Mouse (Mus musculus): ENCODE measurements around the gene Vcp. TPM values are rescaled to one million over a fixed set of nuclear protein-coding genes. Genes with fewer than 3 reads are reported as not detected.

The Vcp gene
- total and polyA plus RNA-seq, 3 experiments: 200 to 462 (median 237) TPM

DNA sequence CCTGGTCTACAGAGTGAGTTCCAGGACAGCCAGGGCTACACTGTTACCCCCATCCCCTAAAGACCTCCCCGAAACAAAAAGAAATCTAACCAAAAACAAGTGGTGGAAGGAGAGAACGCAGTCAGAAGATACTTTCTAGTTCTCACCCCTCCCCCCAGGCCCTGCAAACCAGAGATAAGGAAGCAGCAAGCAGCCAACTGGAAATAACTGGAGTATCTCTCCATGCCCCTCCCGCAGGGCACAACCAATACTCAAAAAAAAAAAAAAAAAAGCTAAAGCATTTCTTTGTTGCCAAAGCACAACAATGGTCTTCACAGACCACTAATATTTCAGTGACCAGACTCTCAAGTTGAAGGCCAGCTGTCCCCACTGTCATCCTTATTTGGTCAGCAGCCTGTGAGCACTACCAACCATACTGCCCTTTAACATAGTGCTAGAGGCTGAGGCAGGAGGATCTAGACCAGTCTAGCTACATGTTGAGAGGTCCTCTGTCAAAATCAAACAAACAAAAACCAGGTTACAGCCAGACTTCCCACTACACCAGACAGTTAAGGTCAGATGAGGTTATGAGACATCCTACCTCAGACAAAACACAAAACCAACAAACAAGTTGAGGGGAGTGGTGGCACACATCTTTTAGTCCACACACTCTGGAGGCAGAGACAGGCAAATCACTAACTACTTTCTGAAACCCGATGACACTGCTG is 37.7 kb upstream of the Vcp start:
- H3K79me2 ChIP-seq (replicated peaks; ENCODE audit: control insufficient read depth, extremely low read depth, insufficient read depth, poor library complexity, severe bottlenecking): no peaks in the 10 kb centered on the region
- no peak overlapping the region for H3K9ac ChIP-seq (ENCODE audit: insufficient read depth, low read depth)
- H3K36me3 ChIP-seq (replicated peaks in 1 of 2; ENCODE audit: control insufficient read depth in 1 of 2, insufficient read depth in 1 of 2, low read length in 1 of 2): peaks cover 5 to 38% of the 10 kb centered on the region in 2 experiments
- in situ Hi-C loops (cut with MboI; ENCODE audit: low pct_ligation_motif_present, low pct_unique_long_range_greater_than_20kb, low sequenced_read_pairs) (no loop called here), dilution Hi-C loops (cut with MboI; ENCODE audit: extremely low pct_ligation_motif_present, extremely low pct_unique_long_range_greater_than_20kb, low sequenced_read_pairs) (no loop called here)
- no peak overlapping the region for H3K4me3 ChIP-seq (replicated peaks in 1 of 3; ENCODE audit: low read depth in 2 of 3, low read length in 2 of 3, poor library complexity in 1 of 3)
- DNase-seq (ENCODE audit: extremely low read depth): no peak
- no peak for TF ChIP-seq KAT2A (IDR thresholded peaks at IDR 0.05; ENCODE audit: insufficient replicate concordance, low read length)
- H3K9me3 ChIP-seq (replicated peaks; ENCODE audit: low read length): no peaks in the 10 kb centered on the region
- H3K4me1 ChIP-seq (ENCODE audit: control insufficient read depth in 1 of 2, insufficient read depth in 2 of 2): peaks cover 11 to 61% of the 10 kb centered on the region in 2 experiments
- no peak overlapping the region for H3K27ac ChIP-seq (ENCODE audit: insufficient read depth, low read depth)
- H3K4me2 ChIP-seq (ENCODE audit: insufficient read depth, low read depth, poor library complexity, severe bottlenecking): no peak overlapping the region; the same call in 1 of the 2 replicates
- no peaks in the 10 kb centered on the region for H3K27me3 ChIP-seq (replicated peaks)

- Histone ChIP-seq H3K9ac (ENCODE audit: insufficient read depth, low read depth) (no peak overlapping the region), H3K36me3 (replicated peaks in 1 of 2; ENCODE audit: control insufficient read depth in 1 of 2, insufficient read depth in 1 of 2, low read length in 1 of 2) (peaks cover 5 to 43% of the 10 kb centered on the region in 2 experiments), H3K27me3 (replicated peaks) (no peaks in the 10 kb centered on the region), H3K4me3 (replicated peaks in 1 of 3; ENCODE audit: low read depth in 2 of 3, low read length in 2 of 3, poor library complexity in 1 of 3) (no peak overlapping the region), H3K79me2 (replicated peaks; ENCODE audit: control insufficient read depth, extremely low read depth, insufficient read depth, poor library complexity, severe bottlenecking) (no peaks in the 10 kb centered on the region), H3K4me2 (ENCODE audit: insufficient read depth, low read depth, poor library complexity, severe bottlenecking) (no peak overlapping the region), H3K27ac (ENCODE audit: insufficient read depth, low read depth) (no peak overlapping the region), H3K9me3 (replicated peaks; ENCODE audit: low read length) (no peaks in the 10 kb centered on the region), H3K4me1 (ENCODE audit: control insufficient read depth in 1 of 2, insufficient read depth in 2 of 2) (peaks cover 13 to 53% of the 10 kb centered on the region in 2 experiments)
- in situ Hi-C loops (cut with MboI; ENCODE audit: low pct_ligation_motif_present, low pct_unique_long_range_greater_than_20kb, low sequenced_read_pairs): no loop called here
- DNase-seq (ENCODE audit: extremely low read depth): no peak
- dilution Hi-C loops (cut with MboI; ENCODE audit: extremely low pct_ligation_motif_present, extremely low pct_unique_long_range_greater_than_20kb, low sequenced_read_pairs): no loop called here
- TF ChIP-seq RAD21 (IDR thresholded peaks at IDR 0.05; ENCODE audit: low read depth, low read length): no peak
- TF ChIP-seq BHLHE40 (IDR thresholded peaks at IDR 0.05; ENCODE audit: low read depth, low read length): no peak
These were observed 36.0 kb upstream of the Vcp start for GRCm38 (mm10) chr4:43036356-43036755.

DNA sequence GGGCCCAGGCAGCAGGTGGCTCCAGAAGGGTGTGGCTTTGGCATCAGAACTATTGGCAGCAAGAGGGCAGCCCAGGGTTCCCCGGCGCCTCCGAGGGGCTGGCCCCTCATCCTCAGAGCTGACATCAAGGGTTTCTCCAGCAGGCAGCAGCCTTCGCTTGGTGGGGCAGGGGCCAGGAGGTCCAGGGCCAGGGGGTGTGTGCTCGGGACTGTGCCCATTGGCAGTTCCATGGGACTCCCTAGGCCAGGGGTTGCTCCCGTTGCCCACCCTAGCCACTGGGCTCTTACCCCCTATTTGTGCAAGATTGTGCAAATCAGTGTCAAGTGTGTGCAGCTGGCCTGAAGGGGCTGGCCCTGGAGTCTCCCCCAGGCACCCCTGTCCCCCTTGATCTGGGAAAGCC is 35.5 kb upstream of the Vcp start:
- peaks cover 2% of the 10 kb centered on the region; the same call in 1 of the 2 replicates for H3K79me2 ChIP-seq (replicated peaks; ENCODE audit: control insufficient read depth, extremely low read depth, insufficient read depth, poor library complexity, severe bottlenecking)
- peaks cover 10 to 48% of the 10 kb centered on the region in 2 experiments for H3K4me1 ChIP-seq (ENCODE audit: control insufficient read depth in 1 of 2, insufficient read depth in 2 of 2)
- TF ChIP-seq GABPA (IDR thresholded peaks at IDR 0.05; ENCODE audit: insufficient replicate concordance, low read depth, low read length) (no peak), HCFC1 (IDR thresholded peaks at IDR 0.05; ENCODE audit: low read depth, low read length) (no peak)
- no peak overlapping the region for H3K9ac ChIP-seq (ENCODE audit: insufficient read depth, low read depth)
- no peak overlapping the region for H3K4me3 ChIP-seq (replicated peaks in 1 of 3; ENCODE audit: low read depth in 2 of 3, low read length in 2 of 3, poor library complexity in 1 of 3)
- H3K9me3 ChIP-seq (replicated peaks; ENCODE audit: low read length): no peaks in the 10 kb centered on the region
- in situ Hi-C loops (cut with MboI; ENCODE audit: low pct_ligation_motif_present, low pct_unique_long_range_greater_than_20kb, low sequenced_read_pairs): no loop called here
- dilution Hi-C loops (cut with MboI; ENCODE audit: extremely low pct_ligation_motif_present, extremely low pct_unique_long_range_greater_than_20kb, low sequenced_read_pairs): no loop called here
- H3K36me3 ChIP-seq (replicated peaks in 1 of 2; ENCODE audit: control insufficient read depth in 1 of 2, insufficient read depth in 1 of 2, low read length in 1 of 2): peaks cover 5 to 43% of the 10 kb centered on the region in 2 experiments
- DNase-seq (ENCODE audit: extremely low read depth): no peak
- H3K27ac ChIP-seq (ENCODE audit: insufficient read depth, low read depth): no peak overlapping the region
- no peak overlapping the region for H3K4me2 ChIP-seq (ENCODE audit: insufficient read depth, low read depth, poor library complexity, severe bottlenecking)
- no peaks in the 10 kb centered on the region for H3K27me3 ChIP-seq (replicated peaks)
